Mouse (Mus musculus): Measurements from ENCODE around the gene 1700019N19Rik. TPM values are rescaled to one million over a fixed set of nuclear protein-coding genes. Genes with fewer than 3 reads are reported as not detected.

Gene 1700019N19Rik
- polyA plus RNA-seq, 1 experiment: not detected

DNA sequence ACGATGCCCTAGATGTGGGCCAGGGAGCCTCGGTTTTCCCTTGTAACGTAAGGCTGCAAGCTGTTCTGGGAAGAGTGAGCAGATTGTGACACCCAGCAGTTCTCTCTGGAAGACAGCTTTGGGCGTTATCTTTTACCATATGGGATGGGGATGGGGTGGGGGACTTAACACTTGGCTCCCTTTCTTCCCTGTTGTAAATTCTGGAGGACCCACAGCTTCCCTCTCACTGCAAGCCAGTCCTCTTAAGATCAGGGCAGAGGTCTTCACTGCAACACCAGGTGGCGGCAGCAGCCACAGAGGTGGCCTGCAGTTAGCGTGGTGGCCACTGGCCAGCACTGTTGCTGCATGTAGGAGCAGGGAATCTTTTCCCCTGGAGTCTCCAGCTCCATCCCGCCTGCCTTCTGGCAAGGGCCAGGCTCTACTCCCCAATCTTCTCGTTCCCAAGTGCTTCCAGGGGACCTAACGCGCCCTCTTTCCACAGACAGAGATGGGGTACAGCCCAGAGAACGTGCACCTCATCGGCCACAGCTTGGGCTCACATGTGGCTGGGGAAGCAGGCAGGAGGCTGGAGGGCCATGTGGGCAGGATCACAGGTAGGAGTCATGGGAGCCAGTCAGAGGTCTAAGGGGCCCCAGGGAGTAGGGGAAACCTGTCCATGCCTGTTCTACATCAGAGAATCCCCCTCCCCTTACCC, 31.3 kb downstream of the 1700019N19Rik start:
- Histone ChIP-seq H3K27ac (replicated peaks; ENCODE audit: low read depth, low read length) (no peak overlapping the region), H3K4me3 (ENCODE audit: insufficient read depth, low read depth, low read length) (no peak overlapping the region), H3K4me1 (ENCODE audit: control insufficient read depth, insufficient read depth, insufficient read length, low read length) (no peaks in the 10 kb centered on the region)

DNA sequence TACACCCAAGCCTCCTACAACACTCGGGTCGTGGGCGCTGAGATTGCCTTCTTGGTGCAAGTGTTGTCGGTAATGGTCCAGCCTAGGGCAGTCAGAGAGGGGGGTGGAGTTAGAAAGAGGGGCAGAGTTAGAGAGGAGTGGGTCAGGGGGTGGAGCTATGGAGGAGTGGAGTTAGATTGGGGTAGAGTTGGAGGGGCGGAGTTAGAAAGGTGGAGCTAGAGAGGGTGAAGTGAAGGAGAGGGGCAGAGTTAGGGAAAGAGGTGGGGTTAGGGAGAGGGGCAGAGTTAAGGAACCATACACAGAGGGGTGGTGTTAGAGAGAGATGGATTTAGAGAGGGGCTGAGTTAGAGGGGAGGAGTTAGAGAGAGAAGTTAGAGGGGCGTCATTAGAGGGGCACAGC, 31.9 kb downstream of the 1700019N19Rik start:
- no peaks in the 10 kb centered on the region for H3K4me1 ChIP-seq (ENCODE audit: control insufficient read depth, insufficient read depth, insufficient read length, low read length)
- no peak overlapping the region for H3K4me3 ChIP-seq (ENCODE audit: insufficient read depth, low read depth, low read length)
- no peak overlapping the region for H3K27ac ChIP-seq (replicated peaks; ENCODE audit: low read depth, low read length)

DNA sequence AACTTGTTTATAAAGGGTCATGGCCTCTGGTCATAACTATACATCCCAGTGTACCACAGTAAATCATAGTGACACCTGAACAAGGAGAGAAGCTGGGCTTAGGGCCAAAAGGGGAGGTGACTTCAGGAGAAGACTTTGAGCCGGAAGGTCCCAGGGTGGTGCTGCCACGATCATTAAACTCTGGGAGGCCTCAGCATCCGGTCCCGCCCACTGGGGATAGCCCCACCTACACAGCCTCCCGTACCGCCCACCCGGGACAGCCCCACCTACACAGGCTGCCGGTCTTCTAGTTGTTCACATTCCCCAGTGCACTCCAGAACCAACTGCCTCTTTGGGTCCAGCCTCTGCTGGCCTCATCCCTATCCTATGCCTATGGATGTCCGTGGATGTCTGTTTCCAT, 34.8 kb downstream of the 1700019N19Rik start, which contains the start of gene Pnliprp2:
TSS of gene Pnliprp2 (plus strand) at position 297 of the 400 bp plus-strand sequence.
- Histone ChIP-seq H3K4me1 (ENCODE audit: control insufficient read depth, insufficient read depth, insufficient read length, low read length) (no peaks in the 10 kb centered on the region), H3K4me3 (ENCODE audit: insufficient read depth, low read depth, low read length) (no peak within 1 kb of the TSS), H3K27ac (replicated peaks; ENCODE audit: low read depth, low read length) (no peak within 1 kb of the TSS)

DNA sequence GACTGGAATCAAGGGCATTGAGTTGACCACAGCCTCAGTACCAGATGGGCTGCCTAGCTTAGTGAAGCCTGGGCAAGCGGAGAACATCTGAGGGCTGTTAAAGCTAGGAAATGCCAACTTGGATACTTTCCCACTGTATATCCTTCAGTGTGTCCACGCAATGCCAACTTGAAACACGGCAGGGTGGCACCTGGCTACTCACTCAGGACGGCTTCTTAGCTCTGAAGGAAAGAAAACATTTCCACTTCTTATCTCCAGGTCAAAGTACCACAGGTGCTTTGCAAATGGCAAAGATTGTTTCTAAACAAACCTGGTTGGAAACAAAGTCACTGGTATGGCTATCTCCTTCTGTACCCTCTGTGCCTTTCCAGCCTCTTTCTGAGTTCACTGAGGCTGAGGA, 35.4 kb downstream of the 1700019N19Rik start:
- no peaks in the 10 kb centered on the region for H3K4me1 ChIP-seq (ENCODE audit: control insufficient read depth, insufficient read depth, insufficient read length, low read length)
- no peak overlapping the region for H3K4me3 ChIP-seq (ENCODE audit: insufficient read depth, low read depth, low read length)
- no peak overlapping the region for H3K27ac ChIP-seq (replicated peaks; ENCODE audit: low read depth, low read length)

DNA sequence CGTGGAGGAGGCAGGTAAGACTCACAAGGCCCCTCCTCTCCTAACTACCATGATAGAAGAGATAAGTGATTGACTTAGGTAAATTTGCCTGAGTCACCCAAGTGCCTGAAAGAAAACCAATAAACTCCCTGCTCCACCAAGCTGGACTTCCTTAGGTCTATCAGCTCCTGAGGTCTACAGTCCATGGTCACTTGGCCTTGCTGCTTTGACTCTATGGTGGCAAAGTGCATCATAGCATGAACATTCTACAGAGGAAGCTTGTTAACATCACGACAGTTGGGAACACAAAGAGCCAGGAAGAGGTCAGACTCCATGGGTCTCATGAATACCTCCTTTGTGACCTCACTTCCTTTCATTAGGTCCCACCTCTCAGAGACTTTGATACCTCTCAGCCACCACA, 42.8 kb downstream of the 1700019N19Rik start:
- H3K27ac ChIP-seq (replicated peaks; ENCODE audit: low read depth, low read length): no peak overlapping the region
- no peak overlapping the region for H3K4me3 ChIP-seq (ENCODE audit: insufficient read depth, low read depth, low read length)
- no peaks in the 10 kb centered on the region for H3K4me1 ChIP-seq (ENCODE audit: control insufficient read depth, insufficient read depth, insufficient read length, low read length)

DNA sequence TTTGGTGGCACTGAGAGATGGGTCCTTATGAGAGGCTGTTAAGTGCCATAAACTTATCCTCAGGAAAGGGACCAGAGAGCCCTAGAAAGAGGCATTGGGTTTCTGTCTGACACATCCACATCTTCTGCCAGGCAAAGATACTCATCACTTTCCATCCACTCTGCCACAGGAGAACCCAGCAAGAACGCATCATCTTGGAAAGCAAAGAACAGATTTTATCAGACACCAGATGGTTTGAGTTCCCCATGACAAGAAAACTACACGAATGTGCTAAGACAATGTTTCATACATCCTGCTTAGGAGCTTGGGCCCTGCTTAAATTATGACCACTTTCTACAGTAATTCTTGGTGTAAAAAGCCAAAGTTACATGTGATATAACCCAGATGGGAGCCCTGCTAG, 43.4 kb downstream of the 1700019N19Rik start:
- H3K4me1 ChIP-seq (ENCODE audit: control insufficient read depth, insufficient read depth, insufficient read length, low read length): no peaks in the 10 kb centered on the region
- no peak overlapping the region for H3K4me3 ChIP-seq (ENCODE audit: insufficient read depth, low read depth, low read length)
- no peak overlapping the region for H3K27ac ChIP-seq (replicated peaks; ENCODE audit: low read depth, low read length)

DNA sequence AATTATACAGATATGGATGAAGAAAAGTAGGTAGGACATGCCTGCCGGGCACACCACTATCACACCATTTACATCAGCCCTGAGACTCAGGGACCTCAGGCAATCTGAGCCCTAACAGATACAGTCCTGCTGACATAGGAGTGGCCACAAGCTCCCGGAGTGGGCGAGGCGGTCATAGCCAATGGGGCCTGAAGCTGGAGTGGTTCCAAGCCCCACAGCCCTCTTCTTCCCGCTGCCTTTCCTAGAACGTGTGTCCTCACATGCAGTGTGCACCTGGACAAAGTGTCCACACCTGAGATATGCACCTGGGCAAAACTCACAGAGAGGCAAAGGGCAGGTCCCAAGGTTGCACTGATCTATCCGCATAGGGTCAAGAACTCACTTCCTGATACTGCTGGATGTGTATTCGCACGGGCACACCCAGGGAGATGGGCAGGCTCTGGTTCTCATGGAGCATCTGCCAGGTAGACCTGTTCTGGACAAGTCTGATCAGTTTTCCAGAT, 46.7 kb downstream of the 1700019N19Rik start:
- Histone ChIP-seq H3K4me3 (ENCODE audit: insufficient read depth, low read depth, low read length) (no peak overlapping the region), H3K27ac (replicated peaks; ENCODE audit: low read depth, low read length) (no peak overlapping the region)

DNA sequence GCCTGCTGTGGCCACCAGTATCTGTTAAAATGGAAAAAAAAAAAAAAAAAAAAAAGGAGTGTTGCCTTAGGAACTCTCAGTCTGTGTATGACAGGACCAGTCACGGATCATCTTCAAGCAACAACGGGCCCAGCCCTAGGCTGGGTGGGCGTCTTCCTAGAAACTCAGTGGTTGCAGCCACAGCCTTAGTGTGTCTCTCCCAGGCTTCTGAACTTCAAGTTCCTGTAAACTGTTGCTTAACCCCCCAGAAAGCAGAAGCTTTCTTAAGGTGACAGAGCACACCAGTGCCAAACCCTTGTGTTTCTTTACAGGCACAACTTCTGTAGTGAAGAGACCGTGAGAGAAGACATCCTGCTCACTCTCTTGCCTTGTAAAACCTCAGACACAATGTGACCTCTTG, 50.5 kb downstream of the 1700019N19Rik start:
- H3K4me3 ChIP-seq (ENCODE audit: insufficient read depth, low read depth, low read length): no peak overlapping the region
- H3K27ac ChIP-seq (replicated peaks; ENCODE audit: low read depth, low read length): no peak overlapping the region
- H3K4me1 ChIP-seq (ENCODE audit: control insufficient read depth, insufficient read depth, insufficient read length, low read length): no peaks in the 10 kb centered on the region

More for the DNA sequence above, 46.7 kb downstream of the 1700019N19Rik start:
- H3K4me1 ChIP-seq (ENCODE audit: control insufficient read depth, insufficient read depth, insufficient read length, low read length): no peaks in the 10 kb centered on the region

DNA sequence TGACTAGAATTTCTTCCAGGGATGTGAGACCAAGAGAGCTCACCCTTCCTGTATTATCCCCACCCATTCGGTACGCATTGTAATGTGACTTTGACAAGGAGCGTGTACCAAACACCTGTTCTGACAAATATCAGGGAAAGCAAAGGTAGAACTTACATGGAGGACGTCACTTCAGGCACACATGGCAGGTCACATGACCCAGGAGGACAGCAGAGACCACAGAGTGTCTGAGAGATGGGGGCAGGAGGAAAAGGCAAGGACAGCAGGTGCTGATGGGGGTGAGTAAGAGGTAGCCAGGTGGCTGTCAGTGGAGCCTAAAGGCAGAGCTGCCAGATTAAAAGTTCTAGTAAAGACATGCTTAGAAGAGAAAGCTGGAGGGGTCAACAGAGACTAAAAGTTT, 51.5 kb downstream of the 1700019N19Rik start:
- Histone ChIP-seq H3K27ac (replicated peaks; ENCODE audit: low read depth, low read length) (no peak overlapping the region), H3K4me1 (ENCODE audit: control insufficient read depth, insufficient read depth, insufficient read length, low read length) (no peaks in the 10 kb centered on the region), H3K4me3 (ENCODE audit: insufficient read depth, low read depth, low read length) (no peak overlapping the region)

DNA sequence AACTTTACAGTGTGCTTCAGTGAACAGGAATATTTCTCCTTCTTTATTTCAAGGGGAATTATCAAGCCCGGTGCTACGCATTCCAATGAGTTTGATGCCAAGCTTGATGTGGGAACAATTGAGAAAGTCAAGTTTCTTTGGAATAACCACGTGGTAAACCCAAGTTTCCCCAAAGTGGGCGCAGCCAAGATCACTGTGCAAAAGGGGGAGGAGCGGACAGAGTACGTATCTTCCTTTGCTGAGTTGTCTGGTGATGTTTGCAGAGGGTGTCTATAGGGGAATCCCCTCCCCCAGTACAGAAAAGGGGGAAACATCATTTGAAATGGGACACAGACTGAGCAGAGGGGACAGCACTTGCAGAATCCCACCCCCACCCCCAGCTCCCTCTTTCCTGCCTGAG, 53.2 kb downstream of the 1700019N19Rik start:
- Histone ChIP-seq H3K4me1 (ENCODE audit: control insufficient read depth, insufficient read depth, insufficient read length, low read length) (no peaks in the 10 kb centered on the region), H3K4me3 (ENCODE audit: insufficient read depth, low read depth, low read length) (no peak overlapping the region), H3K27ac (replicated peaks; ENCODE audit: low read depth, low read length) (no peak overlapping the region)

DNA sequence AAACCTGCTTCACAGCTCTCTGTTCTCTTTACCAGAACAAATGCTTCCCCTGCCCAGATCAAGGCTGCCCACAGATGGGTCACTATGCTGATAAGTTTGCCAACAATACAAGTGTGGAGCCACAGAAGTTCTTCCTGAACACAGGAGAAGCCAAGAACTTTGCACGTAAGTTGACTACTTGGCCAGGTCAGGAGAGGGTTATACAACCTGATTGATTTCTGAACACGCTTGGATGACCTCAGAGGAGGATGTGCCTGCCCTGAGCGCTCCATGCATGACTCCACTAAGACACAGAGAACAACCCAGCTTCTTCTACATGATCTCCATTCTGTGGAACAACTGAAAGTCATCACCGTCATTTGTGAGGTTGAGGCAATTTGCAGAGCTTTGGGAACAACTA, 56.1 kb downstream of the 1700019N19Rik start:
- Histone ChIP-seq H3K4me3 (ENCODE audit: insufficient read depth, low read depth, low read length) (no peak overlapping the region), H3K27ac (replicated peaks; ENCODE audit: low read depth, low read length) (no peak overlapping the region), H3K4me1 (ENCODE audit: control insufficient read depth, insufficient read depth, insufficient read length, low read length) (no peaks in the 10 kb centered on the region)

Other genes with a start within 250 kb of the 1700019N19Rik start
- not detected in 2 replicates for gene Pnlip, start 142.0 kb downstream of the 1700019N19Rik start, polyA plus RNA-seq (2012; ENCODE audit: insufficient read depth, insufficient read length, missing spikeins)
- not detected in 2 replicates for gene Pnliprp1, start 65.6 kb downstream of the 1700019N19Rik start, polyA plus RNA-seq (2012; ENCODE audit: insufficient read depth, insufficient read length, missing spikeins)
- not detected in 2 replicates for gene Pnliprp2, start 34.7 kb downstream of the 1700019N19Rik start, polyA plus RNA-seq (2012; ENCODE audit: insufficient read depth, insufficient read length, missing spikeins)
- gene Eno4, start 149.0 kb upstream of the 1700019N19Rik start, polyA plus RNA-seq (2012; ENCODE audit: insufficient read depth, insufficient read length, missing spikeins): not detected in 2 replicates
- gene Hspa12a, start 149.2 kb upstream of the 1700019N19Rik start, polyA plus RNA-seq (2012; ENCODE audit: insufficient read depth, insufficient read length, missing spikeins): 20.7 and 23.0 TPM in 2 replicates